Mouse (Mus musculus) monocyte, adult 2 months (primary cell): Measurements from ENCODE around the gene Stat3.

Source experiments
- DNase-seq, 2 experiments: peaks; one replicate each; pipeline ENCODE4 v3.0.0; 2022; ENCODE audit warnings: low spot score in 2 of 2, low read depth in 1 of 2

Stat3 gene

DNA sequence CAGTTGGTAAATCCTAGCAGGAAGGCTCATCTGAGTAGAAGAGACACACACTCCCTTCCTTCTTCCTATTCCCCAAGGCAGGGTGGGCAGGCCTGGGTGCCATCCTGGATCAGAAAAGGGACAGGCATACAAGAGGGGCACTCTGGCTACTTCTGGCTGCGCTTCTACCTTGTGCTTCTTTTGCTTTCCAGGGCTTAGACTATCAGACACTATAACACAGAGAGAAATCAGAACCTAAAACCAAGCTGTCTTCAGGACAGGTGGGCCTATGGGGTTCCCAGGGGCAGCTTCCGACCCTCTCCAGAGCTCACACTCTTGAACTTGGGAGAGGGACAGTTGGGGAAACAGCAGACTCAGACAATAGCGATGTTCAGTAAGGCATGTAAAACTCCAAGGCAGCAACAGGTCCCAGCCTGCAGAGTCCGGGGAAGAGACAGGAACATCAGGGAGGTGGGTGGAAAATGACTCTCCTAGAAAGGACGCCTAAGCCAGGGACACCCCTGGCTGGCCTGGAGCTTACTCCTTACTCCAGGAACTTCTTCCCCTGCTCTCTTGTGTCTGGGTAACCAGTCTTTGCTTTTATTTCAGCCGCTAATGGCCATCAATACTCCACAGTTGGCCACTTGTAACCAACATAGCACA lies 25.7 kb upstream of the Stat3 start:
- no peak for DNase-seq

DNA sequence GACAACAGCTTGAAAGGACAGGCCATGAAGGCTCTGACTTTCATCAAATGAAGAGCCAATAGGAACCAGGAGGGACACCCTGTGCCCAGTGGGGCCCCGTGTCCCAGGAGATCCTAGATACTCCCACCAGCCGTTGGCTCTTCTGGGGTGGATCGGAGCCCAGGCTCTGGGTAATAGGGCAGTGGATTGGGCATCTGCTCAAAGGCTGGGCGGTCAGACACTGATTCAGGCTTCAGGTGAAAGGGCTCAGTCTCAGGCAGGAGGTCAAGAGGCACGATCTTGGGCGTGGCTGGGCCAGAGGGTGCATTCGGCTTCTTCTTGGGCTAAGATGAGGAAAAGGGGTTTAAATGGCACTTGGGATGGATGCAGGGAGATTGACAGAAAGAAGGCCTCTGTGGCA lies 24.8 kb upstream of the Stat3 start:
- no peak for DNase-seq

DNA sequence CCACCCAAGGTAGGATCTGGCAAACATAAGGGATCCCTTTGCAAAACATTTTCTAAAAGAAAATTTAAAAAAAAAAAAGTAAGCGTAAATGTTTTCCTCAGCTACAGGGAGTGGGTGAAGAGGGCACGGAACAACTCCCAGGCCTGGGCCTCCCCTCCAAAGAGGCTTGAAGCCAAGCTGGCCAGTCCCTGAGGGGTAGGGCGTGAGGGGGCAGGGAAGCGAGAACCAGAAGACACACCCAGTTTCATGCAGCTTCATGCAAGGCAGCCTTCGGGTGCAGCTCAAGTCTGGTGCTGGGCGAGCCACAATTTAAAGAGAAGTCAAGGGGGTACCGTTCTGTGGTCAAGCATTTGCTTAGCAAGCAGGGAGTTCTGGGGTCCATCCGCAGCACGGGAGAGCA lies 24.3 kb upstream of the Stat3 start:
- DNase-seq = no peak

DNA sequence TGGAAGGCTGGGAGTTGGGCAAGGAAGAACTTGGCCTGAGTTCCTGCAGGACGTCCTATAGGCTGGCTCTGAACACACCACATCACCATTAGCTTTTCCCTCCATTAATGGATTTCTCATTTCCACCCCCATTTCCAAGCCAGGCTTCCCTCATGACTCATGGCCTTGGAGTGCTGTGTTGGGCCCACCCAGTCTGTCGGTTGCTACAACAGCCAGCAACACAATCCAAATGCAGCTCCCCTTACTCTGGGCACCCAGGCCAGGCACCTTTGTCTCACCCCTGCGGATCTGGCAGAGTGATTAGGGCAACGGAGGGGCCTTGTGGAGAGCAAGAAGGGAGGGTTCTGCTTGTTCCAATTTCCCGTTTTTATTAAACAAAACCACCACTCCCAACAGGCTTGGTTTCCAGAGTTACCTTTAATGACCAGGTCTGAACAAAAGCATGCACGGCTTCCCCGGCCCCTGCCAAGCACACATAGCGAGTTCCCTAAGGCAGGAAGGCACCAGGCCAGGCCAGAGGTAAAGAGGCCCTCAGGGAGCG lies 23.1 kb upstream of the Stat3 start:
- no peak for DNase-seq

DNA sequence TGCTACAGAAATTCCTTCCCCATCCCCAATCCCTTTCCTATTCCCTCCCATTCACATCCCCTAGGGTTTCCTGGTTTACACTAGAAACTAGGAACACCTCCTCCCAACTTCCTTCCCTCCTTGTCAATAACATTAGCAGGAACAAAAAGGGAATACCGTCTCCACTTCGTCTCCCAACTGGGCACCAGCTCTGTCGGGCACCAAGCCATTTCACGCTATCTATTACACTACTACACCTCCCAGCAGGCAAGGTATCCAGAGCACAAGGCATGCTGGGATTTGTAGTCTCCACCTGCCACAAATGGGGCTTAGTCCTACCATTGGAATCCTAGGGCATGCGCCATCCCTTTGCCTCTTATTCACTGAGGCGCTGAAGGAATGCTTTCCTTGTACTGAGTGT lies 21.2 kb upstream of the Stat3 start:
- no peak for DNase-seq

DNA sequence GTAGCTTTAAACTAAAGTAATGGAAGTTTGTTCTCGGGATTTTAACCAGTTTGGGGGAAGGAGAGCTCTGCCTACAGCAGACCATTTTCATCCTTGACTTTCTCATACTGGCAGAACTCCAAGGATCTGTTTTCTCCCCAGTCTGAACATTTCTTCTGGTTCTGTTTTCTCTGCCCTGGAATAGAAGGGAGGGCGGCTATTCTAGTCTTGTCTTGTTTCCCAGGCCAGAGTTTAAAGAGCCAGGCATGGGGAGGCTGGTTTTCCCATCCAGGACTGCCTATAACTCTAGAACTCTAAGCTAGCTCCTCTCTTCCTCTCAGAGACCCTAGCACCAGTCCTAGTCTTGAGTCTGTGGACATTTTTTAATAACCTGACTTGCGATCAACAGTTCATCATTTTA lies 20.5 kb upstream of the Stat3 start:
- no peak for DNase-seq

DNA sequence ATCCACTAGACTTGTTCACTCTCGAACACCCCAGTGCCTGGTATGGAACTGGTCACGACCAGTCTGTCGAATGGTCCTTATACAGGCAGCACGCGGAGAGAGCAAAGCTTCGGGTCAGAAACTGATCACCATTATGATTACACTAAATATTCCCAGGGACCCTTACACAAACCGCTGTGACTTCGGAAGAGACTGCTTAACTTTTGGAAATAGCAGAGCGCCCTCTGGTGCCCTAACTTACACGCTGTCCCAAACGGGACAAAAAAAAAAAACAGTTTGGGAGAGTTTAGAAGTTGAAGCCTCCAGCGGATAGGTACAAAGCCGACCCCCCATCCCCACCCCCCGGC lies 20.1 kb upstream of the Stat3 start:
- DNase-seq = no peak

DNA sequence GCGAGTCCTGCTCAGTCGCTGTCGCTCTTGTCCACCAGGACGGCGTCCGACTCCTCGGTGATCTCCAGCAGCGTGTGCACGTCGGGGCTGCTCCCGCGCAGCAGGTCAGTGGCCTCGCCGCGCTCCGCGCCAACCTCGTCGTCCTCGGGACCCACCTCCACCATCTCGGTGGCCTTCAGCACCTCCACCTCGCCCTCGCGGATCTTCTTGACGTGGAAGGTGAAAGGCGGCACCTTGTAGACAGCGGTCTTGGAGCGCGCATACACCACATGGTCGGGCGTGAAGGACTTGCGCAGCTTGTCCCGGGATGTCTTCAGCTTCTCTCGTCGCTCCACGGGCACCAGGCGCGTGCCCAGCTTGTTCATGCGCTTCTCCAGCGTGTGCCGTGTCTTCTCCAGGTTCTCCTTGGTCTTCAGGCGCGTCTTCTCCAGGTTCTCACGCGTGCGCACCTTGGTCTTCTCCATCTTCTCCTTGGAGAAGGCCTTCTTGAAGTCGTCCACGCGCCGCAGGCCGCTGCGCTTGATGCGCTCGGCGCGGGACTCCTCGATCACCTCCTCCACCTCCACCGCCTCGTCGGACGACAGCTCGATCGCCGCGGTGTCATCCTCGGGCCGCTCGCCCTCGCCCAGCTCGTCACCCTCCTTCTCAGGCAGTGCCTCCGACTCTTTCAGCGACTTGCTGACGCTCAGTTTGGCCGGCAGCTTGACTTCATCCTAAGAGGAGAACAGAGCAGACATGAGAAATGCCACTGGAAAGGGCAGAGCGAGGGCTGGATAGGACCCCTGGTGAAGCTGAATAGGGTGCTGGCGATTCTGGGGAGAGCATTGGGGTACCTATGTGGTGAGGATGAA lies 19.5 kb upstream of the Stat3 start:
- DNase-seq = no peak

DNA sequence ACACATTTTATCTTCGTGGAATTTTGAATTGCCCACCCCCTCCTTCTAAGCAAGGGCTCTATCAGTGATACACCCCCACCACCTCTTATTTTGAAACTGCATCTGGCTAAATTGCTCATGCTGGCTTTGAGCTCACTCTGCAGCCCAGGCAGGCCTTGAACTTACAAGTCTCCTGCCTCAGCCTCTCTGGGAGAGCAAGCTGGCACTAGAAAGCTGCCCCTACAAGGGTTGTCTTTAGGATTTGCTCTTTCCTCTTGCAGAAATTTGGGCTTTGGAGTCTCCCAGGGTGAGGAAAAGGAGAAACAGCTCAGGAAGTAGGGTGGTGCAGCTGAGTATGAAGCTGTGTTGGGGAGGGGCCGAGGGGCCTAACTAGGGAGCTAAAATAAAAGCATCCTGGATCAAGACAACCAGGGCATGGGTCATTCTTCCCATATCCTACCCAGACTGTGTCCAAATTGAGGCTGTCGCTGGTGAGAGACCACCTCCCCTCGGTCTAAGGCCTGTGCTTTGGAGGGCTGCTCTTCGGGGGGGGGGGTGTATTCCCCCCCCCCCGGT lies 18.7 kb upstream of the Stat3 start:
- no peak for DNase-seq

DNA sequence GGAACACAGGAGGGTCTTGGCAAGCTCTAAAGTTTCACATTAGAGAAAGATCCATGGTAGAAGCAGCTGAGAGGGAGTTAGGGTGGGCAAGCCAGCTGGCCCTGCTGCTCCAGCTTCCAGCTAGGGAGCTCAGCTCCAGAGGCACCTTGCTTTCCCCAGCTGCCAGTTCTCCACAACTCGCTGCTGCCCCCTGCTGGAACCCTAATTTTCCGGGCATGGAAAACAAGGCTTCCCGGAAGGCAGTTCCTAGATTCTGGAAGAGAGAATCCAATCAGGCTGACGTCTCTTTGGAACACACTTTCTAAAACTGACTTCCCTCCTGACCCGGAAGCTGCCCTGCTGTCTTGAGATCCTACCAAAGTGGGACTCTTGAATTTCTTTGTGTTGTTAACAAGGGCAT lies 17.9 kb upstream of the Stat3 start:
- peak in 1 of 2 experiments; percentile 62 for DNase-seq

DNA sequence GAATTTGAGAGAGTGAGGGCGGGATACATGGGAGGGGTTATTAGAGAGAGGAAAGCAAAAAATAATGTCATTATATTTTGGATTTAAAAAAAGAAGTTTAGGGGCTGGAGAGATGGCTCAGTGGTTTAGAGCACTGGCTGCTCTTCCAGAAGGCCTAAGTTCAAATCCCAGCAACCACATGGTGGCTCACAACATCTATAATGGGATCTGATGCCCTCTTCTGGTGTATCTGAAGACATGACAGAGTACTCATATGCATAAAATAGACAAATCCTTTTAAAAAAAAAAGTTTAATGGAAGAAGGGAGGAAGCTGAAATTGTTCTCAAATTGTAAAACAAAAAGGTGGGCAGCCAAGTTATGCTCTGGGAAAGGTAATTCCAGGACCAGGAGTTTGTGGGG lies 10.2 kb upstream of the Stat3 start:
- DNase-seq = no peak

DNA sequence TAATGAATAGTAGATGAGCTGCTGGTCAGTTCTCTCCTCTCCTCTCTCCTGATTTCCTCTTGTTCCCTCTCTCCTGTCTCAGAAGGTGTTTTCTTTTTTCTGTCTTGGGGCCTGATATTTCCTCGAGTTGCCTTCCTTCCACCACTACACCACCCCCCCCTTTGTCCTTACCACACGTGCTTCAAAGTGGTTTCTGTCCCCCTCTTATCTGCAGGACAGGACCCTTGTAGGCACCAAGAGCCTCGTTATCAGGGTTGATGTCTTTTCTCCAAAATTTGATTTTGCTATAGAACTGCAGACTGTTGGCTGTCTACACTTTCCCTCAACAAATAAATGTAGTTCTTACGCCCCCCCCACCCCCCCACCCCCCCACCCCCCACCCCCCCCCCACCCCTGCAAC lies 9.0 kb upstream of the Stat3 start:
- DNase-seq = no peak

DNA sequence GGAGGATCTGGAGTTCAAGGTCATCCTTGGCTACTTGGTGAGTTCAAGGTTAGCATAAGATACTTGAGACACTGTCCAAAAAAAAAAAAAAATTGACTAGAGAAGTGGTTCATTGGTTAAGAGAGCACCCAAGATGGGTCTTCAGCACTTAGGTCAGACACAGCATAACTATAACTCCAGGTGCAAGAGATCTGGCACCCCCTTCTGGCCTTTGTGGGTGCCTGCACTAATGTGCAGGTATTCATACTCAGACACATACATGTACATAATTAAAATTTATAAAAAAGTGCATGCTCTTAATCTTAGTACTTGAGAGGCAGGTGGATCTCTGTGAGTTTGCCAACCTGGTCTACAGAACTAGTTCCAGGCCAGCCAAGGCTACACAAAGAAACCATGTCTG lies 8.2 kb upstream of the Stat3 start:
- no peak for DNase-seq

DNA sequence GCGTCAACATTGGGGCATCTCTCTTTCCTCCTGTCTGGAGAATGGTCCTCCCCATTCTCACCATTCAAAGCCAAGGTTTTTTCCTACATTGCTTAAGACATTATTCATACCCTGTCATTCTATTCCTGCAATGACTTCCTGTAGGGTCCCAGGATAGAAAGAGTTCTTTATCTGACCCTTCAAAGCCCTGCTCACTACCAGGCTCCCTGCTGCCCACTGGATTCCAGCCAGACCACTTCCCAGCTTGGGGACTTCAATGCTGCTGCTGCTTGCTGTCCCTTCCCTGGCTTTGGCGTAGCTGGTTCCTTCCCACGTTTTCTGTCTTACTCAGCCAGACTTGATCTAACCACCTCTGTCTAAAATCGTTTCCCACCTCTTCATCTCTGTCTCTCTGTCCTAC lies 7.5 kb upstream of the Stat3 start:
- DNase-seq = no peak

DNA sequence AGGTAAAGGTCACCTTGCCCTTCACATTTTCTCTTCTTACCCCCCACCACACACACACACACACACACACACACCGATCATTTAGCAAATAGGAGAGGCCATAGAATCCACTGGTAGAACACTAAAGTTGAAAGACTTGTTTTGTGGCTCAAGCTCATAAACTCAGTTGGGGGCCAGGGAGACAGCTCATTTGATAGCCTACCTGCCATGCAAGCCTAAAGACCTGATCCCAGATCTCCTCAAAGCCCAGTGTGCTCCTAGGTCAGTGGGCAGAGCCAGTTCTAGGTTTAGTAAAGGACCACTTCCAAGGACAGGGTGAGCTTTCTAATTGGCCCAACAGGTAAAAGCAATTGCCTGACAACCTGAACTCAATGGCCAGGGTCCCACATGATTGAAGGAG lies 3.0 kb upstream of the Stat3 start:
- no peak for DNase-seq

DNA sequence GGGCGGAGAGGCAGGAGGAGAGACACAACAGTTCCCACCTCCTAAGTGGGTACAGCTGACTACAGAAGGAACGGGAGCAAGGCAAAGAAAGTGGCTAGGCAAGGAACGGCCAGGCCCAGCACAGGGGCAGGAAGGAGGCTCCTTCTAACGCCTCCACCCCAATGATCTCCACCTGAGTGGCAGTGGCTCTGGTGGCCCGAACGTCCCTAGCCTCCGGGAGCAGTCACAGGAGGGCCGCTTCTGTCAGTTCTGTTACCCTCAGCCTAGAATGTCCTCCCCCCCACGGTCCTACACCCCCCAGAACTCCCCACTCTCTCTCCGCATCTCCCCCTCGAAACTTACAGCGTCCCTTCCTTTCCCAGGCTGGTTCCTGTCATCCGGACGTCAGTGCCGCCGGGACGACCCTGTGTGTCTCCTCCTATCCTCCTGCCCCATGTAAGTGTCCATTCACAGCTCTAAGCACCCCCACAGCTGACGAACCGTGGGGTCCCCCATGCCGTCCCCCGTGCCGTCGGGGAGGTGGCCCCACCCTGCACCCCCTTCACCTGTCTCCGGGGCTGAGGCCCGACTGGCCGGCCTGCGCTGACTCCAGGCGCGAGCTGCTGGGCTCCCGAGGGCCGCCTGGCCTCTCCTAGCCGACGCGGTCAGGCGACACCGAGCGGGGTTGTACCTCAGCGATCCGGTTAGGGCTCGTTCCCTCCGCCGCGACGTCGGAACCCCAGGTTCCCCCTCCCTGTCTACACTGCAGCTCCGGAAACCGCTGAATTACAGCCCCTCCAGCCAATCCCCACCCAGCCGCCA lies 429 bp downstream of the Stat3 start:
- no peak for DNase-seq

DNA sequence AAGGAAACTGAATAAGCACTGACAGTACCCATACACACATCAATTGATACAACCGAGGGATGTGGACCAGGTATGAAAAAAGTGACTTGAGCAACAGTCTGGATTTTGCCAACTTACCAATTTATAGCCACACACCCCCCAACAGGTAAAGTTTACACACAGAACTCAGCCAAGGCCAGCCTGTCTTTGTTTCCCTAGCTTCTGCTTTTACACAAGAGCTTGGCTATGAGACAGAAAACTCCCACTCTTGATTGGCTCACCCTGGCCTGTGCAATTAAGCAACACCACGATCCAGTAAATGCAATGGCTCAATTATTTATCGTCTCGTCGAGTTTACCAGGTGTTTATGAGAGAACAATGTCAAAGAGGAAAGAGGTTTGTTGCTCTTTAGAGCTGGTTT lies 1.2 kb downstream of the Stat3 start:
- DNase-seq = peak; percentile 22 to 40

DNA sequence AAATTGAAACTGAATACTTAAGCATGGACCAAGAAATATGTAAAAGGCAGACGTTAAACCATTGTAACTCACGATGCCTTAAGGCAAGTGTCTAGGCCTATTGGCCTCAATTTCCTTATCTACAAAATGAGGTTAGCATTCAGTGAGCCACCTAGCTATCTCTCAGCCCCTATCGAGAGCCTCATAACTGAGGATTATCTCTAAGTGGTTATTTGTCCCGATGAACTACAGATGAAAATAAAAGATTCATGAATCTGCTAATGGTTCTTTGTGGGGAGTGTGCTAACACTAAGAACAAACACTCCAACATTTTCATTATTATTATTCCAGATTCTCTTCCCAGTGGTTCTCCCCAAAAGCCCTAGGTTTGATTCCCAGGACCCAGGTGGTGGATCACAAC lies 2.0 kb downstream of the Stat3 start:
- DNase-seq = no peak

DNA sequence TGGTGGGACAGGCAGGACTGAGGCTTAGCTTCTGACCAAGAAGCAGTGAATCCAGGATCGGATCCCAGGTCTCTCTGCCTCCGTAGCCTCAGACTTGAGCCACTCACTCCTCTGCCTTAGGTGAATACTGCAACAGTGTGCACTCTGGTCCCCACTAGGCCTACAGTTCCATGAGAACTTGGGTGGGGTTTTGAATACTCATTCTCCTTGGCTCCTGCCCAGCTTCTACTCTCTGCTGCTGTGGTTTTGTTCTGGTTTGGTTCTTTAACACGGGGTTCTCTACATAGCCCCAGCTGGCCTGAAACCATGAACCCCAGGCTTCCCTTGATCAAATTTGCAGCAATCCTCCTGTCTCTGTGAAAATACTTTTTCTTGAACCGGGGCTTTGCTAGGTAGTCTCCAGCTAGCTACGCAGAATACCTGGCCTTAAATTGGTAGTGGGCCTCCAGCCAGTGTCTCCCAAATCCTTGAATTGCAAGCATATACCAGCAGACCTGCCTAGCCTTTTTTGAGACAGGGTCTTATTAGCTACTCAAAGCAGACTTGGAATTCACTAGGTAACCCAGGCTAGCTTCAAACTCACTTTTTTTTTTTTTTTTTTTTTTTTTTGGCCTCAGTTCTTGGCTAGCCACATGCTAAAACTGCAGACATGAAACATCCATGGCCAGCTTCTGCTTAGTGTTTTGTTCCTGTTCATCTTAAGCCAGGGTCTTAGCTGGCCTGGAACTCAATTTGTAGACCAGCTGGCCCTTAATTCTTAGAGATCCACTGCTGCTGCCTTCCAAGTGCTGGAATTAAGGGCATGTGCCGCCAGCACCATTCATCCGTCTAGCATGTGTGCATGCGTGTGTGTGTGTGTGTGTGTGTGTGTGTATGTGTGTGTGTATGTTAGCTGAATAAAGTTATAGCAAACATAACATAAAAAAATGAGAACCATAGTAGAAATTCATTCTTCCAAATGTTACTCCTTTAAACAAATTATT lies 3.7 kb downstream of the Stat3 start:
- DNase-seq = peak in 1 of 2 experiments; percentile 22

DNA sequence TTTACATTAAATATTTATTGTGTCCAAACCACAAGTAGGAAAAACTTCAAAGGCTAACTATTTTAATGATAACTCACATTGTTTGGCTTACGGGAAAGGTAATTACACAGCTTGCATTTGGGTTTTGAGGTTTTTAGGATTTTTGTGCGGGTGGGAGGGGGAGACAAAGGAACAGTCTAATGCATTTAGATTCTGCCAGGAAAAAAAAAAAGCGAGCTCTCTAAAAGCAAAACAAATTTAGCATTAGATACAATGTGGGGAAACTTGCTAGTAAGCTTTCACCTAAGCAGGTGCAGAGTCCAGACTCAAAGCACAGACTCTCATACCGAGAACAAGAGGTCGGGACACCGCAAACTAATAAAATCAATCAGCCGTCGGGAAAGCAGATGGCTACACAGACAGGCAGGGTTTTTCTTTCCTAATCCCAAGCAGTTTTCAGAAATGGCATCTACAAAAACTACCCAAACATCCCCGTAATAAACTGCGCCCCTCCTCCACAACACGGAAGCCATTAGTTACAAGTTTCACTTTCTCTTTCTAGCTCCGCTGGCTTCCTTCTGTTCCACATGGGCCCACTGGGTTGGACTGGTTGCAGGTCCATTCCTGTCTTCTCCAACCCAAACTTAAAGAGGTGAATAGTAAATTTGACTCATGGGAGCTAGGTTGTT lies 8.0 kb downstream of the Stat3 start:
- DNase-seq = peak in 1 of 2 experiments; percentile 25
